Mouse (Mus musculus): ENCODE measurements at regions not wholly inside any gene's neighbourhood (a gene's known extent, or its start where the extent isn't known, plus 50 kb on each side); places are given as distances from the start of the nearest gene placed in this dataset.
A peak's percentile ranks its signal among the peaks of the same experiment; 100 is the strongest.

GRCm38 (mm10) chr16:29987999-29988398 lies 76.2 kb upstream of the Hes1 start:
- no peak for ATAC-seq (ENCODE audit: poor library complexity, severe bottlenecking)

- no peak for ATAC-seq (ENCODE audit: poor library complexity, severe bottlenecking)
These were observed 74.9 kb upstream of the Hes1 start for GRCm38 (mm10) chr16:29989308-29989707.

GRCm38 (mm10) chr16:29990393-29990792 lies 73.8 kb upstream of the Hes1 start:
- ATAC-seq (ENCODE audit: poor library complexity, severe bottlenecking) = no peak

DNA sequence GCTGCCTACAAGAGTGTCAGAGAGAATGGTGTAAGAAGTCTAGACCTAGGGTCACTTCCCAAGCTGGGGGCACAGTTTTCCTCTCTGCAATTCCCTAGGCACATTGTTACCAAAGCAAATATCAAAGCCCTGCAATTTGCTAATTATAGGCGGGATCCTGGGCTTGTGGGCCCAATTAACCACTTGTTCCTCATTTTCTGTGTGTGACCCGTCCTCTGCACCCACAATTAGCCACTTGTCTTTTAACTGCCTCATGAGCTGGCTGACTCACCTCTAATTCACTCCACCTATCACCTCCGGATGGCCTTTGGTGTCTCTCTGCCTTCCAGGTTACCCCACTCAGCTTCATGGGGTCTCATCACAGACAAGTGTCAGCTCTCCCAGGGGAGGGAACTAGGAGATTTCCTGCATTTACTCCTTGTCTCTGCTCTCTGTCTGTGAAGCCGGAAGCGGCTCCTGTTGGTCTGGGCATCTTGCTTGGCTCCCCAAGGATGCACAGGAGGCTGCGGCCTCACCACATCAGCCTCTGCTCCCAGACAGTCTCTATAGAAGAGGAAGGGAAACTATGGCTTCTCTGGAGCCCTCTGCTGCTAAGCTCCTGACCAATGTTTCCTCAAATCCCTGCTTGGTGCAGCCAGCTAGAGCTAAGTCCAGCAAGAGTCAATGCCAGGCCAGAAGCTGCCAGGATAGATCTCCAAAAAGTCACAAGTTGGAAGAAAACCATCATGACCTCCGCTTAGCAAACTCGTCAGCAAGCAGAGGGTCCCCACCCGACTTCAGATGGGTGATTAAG lies 73.2 kb upstream of the Hes1 start:
- peak; percentile 80 for ATAC-seq (ENCODE audit: poor library complexity, severe bottlenecking)

DNA sequence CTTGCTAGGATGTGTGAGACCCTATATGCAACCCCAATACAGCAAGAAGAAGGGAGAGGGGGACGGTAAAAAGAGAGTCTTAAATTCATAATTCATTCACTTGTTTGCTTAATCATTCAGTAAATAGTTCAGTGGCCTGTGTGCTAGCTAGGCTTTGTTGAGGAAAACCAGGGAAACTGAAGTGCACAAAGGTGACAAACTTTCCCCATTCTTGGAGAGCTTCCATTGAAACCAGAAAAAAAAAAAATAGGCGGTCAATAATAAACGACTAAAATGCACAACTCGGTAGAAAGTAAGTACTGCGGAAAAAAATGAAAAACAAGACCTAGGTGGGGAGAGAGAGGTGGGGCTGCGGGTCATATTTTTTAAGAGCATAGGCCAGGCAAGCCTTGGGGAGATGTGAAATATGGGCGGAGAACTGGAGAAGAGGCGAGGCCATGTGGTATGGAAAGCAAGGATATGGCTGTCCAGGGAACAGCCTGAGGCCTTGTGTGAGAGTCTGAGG lies 72.3 kb upstream of the Hes1 start:
- ATAC-seq (ENCODE audit: poor library complexity, severe bottlenecking) = no peak

DNA sequence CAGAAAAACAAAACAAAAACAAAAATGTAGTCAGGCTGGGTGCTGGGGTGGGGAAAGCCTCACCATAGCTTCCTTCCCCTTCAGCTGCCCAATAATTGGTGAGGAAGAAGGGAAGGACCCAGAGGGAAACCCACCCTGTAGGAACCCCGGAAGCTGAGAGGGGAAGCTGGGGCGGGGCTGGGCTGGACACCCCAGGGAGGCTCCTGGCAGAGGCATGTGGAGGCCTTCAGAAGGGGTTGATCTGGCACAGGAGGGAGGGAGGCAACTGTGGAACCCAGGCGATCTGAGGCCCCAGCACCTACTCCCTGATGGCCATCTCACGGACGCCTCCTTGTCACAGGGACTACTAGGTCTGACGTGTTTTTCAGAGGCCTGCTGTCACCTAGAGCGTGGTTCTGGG lies 71.1 kb upstream of the Hes1 start:
- peak; percentile 28 for ATAC-seq (ENCODE audit: poor library complexity, severe bottlenecking)

- no peak for ATAC-seq (ENCODE audit: poor library complexity, severe bottlenecking)
These were observed 70.6 kb upstream of the Hes1 start for GRCm38 (mm10) chr16:29993535-29993934.

DNA sequence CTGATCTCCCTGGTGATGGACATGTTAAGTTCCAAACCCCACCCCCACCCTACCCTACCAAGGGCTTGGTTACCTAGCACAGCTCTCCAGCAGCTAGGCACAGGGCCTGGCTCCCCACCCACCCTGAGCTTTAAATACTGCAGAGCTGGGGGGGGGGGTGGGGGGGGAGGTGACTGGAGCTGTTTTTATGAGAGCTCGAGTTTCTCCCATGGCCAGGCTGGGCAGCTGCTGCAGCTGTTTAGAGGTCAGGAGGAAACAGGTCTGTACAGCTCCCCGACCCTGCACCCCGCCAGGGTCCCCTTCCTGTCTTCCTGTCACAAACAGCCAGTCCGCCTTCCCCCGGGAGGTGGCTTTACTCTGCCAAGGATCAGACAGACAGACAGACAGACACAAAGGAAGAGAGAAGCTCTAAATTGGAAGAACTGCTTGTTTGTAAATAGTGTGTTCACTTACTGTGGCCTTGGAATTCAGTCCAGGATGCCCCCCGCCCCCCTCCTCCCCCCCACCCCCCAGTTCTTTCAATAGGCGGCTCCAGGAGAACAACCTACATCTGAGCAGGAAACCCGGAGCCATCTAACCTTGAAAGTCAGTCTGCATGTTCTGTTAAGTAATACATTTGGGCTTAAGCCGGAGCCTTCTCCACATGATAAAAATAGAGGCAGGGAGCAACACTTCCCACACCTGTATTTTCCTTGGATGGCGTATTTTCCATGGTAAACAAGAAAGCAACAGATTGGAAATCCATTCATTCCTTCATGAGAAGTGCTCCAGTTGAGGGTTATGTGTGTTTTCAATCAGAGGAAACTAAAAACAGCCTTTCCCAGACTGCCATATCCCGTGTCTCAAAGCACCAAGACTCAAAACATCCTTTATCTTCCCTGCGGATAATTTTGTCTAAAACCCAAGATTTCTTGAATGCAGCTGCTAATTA lies 67.8 kb upstream of the Hes1 start:
- ATAC-seq (ENCODE audit: poor library complexity, severe bottlenecking) = no peak

DNA sequence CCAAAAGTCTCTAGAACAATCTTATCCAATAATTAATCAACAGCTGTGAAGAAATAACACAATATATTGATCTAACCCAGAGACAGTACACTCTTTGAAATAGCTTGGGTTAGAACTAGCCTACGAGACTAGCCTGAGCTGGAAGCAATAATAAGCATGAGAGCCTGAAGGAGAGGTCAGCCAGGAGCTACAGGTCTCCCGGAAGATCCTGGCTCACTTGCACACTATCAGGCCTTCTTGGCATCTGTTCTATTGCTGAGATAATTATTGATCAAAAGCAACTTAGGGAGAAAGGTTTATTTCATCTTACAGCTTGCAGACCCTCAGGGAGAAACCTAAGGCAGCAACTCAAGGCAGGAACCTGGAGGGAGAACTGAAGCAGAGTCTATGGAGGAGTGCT lies 64.0 kb upstream of the Hes1 start:
- ATAC-seq (ENCODE audit: poor library complexity, severe bottlenecking) = no peak

DNA sequence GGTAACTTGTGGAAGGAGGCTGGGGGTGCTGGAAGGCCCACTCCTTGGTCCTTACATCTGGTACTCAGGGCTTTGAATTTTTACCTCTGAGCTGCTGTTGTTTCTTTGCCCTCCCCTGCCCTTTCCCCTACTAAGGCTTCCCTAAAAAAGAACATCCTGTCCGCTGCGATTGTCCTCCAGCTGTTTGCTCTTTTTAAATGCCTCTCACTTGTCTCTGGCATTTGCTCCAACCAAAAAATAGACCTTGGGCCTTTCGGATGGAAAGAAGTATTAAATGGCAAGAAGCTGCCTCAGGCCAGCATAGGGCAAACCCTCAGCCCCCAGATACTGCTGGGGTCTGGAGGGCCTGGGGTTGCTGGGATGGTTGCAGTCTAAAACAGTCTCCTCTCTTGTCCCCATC lies 59.1 kb upstream of the Hes1 start:
- no peak for ATAC-seq (ENCODE audit: poor library complexity, severe bottlenecking)

GRCm38 (mm10) chr16:30006826-30007225 lies 57.4 kb upstream of the Hes1 start:
- ATAC-seq (ENCODE audit: poor library complexity, severe bottlenecking) = no peak

DNA sequence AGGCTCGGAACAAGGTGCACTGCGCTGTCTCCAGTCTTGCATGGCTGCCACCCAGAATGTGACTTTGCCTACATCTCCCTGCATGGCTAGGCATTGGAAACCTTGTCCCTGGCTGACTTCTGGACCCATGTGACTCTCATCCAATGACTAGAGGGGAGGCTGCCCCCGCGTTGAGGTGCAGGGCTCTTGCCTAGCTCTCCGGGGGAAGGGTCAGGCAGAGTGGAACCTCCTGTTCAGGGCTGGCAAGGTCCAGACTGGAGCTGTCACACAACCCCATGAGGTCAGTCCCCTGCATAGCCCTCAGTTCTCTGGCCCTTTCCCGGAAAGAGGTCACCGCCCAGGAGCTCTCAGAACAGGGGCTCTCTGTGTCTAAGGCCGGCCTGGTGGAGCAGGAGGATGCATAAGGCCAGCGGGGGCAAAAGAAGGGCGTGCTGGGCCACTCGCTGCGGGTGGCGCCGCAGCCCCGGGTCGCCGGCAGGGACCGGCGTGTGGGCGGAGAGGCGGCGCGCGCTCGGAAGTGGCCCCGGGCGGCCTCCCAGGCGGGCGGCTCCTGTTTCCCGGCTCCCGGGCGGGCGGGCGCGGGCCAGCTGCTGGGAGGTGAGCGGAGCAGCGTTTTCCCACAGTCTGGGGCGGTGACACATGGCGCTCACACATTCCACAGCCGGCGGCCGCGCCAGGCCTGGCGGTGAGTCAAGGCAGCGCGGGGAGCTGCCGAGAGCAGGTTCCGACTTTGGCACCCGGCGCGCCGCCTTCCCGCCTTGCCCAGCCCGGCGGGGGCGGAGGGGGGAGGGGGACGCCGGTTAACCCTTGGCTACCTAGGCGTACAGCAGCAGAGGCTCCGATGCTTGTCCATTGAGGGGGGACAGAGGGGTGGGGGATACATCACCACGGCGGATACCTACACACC lies 55.5 kb upstream of the Hes1 start:
- peak; percentile 69 for ATAC-seq (ENCODE audit: poor library complexity, severe bottlenecking)

DNA sequence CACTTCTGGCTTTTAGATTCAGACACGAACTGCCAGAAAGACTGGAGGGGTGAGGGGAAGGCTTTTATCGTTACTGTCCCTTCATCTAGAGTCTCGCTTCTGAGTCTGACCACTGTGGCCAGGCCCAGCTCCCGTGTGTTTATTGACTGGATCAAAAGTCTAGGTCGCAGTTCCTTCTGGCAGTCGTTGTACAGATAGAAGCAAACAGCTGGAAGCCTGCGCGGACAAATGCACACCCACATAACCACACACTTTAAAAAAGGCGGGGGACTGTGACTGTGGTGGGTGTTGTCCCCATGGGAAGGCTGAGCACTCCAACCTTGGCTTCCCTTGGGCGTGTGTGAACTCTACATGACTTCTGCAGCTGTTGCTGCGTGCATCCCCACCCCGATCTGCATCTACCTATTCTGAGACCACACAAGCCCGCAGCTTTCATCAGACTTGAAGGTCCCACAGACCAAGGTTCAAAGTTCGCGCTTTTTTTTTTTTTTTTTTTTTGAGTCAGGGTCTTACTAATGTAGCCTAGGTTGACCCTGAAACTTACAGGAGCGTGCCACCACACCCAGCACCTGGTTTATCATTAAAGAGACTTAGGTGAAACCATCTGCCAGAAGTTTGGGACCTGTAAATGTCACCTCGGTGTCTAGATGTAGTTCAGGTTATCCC lies 54.5 kb upstream of the Hes1 start:
- no peak for ATAC-seq (ENCODE audit: poor library complexity, severe bottlenecking)

DNA sequence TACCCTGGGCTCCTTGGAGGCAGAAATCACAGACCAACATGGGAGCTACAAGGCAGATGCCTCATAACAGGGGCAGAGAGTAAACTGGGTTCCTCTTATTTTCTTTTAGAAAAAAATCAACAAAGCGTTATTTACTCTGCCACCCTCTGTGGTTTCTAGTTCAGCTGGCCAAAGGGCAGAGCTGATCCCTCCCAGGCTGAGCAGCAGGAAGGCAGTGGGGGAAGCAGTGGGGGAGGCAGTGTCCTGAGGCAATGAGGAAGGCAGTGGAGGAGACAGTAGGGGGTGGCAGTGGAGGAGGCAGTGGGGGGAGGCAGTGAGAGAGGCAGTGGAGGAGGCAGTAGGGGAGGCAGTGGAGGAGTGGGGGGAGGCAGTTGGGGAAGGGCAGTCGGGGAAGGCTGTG lies 51.1 kb upstream of the Hes1 start:
- peak; percentile 30 for ATAC-seq (ENCODE audit: poor library complexity, severe bottlenecking)

DNA sequence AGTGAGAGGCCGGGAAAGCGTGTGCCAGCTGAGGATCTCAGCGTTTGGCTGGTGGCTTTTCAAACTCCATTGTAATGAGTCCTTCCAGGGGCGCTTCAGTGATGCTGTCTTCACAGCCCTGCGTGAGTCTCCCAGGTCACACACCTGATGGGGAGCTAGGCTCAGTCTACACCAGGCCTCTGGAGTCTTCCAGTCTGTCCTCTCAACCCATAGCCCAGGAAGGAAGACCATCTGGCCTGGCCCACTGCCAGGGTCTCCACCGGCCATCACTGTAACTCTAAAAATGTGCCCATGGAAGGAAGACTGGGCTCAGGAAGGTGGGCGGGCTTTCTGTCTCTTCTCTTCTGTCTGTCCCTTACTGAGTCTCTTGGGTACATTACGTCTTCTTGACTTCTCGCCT lies 50.2 kb upstream of the Hes1 start:
- no peak for ATAC-seq (ENCODE audit: poor library complexity, severe bottlenecking)
